Mouse (Mus musculus) E14TG2a.4 (cell line): ENCODE measurements at regions not wholly inside any gene's neighbourhood (a gene's known extent, or its start where the extent isn't known, plus 50 kb on each side); places are given as distances from the start of the nearest gene placed in this dataset.

ENCODE experiments used
- H3K27me3 ChIP-seq: 2 replicates; pipeline ENCODE4 v1.6.1; 2014; ENCODE audit warnings: low read length, control low read depth; ENCODE audit not compliant: insufficient read depth
- H3K36me3 ChIP-seq: 2 replicates; pipeline ENCODE4 v1.6.1; 2014; ENCODE audit warnings: low read length, control low read depth; ENCODE audit not compliant: insufficient read depth
- H3K4me1 ChIP-seq: replicated peaks from 2 replicates; pipeline ENCODE4 v1.6.1; 2014; ENCODE audit warnings: low read depth, low read length, control low read depth
- H3K4me3 ChIP-seq: replicated peaks from 2 replicates; pipeline ENCODE4 v1.5.1; 2014; ENCODE audit warnings: mild to moderate bottlenecking, low read length
- H3K9me3 ChIP-seq: 2 replicates; pipeline ENCODE4 v1.6.1; 2014; ENCODE audit warnings: low read length, control low read depth
- CTCF ChIP-seq: conservative IDR thresholded peaks from 2 replicates; pipeline ENCODE4 v1.5.1; 2014; ENCODE audit warnings: low read length
- NANOG ChIP-seq: IDR thresholded peaks from 2 replicates; pipeline ENCODE4 v1.6.1; 2014; ENCODE audit warnings: borderline replicate concordance, low read length, mixed read lengths
- POU5F1 ChIP-seq: IDR thresholded peaks from 2 replicates; pipeline ENCODE4 v1.6.1; 2014; ENCODE audit warnings: low read length, borderline replicate concordance

GRCm38 (mm10) chr12:93088031-93088790, 1239.3 kb upstream of the Sel1l start:
- TF ChIP-seq CTCF: no peak
- TF ChIP-seq POU5F1: no peak
- no peaks in the 10 kb centered on the region for H3K9me3 ChIP-seq
- no peaks in the 10 kb centered on the region for H3K36me3 ChIP-seq
- no peaks in the 10 kb centered on the region for H3K27me3 ChIP-seq
- no peak overlapping the region for H3K4me3 ChIP-seq
- H3K4me1 ChIP-seq: no peaks in the 10 kb centered on the region

- no peak for TF ChIP-seq CTCF
- Histone ChIP-seq H3K4me1 (no peaks in the 10 kb centered on the region), H3K36me3 (no peaks in the 10 kb centered on the region), H3K27me3 (no peaks in the 10 kb centered on the region), H3K9me3 (peaks cover 19% of the 10 kb centered on the region), H3K4me3 (no peak overlapping the region)
Observed at GRCm38 (mm10) chr12:93063864-93064263, 1214.9 kb upstream of the Sel1l start.

- no peaks in the 10 kb centered on the region for H3K9me3 ChIP-seq
- H3K4me1 ChIP-seq: no peaks in the 10 kb centered on the region
- no peaks in the 10 kb centered on the region for H3K27me3 ChIP-seq
- no peaks in the 10 kb centered on the region for H3K36me3 ChIP-seq
- no peak overlapping the region for H3K4me3 ChIP-seq
- TF ChIP-seq NANOG (no peak), POU5F1 (no peak), CTCF (no peak)
Observed at GRCm38 (mm10) chr12:93019633-93020032, 1170.7 kb upstream of the Sel1l start.

GRCm38 (mm10) chr12:93011583-93011982, 1162.6 kb upstream of the Sel1l start:
- Histone ChIP-seq H3K36me3 (no peaks in the 10 kb centered on the region), H3K27me3 (no peaks in the 10 kb centered on the region), H3K9me3 (no peaks in the 10 kb centered on the region), H3K4me3 (no peak overlapping the region), H3K4me1 (no peaks in the 10 kb centered on the region)
- TF ChIP-seq CTCF (no peak), NANOG (no peak)

- TF ChIP-seq POU5F1 (no peak), CTCF (no peak; the same call in 1 of the 2 replicates), NANOG (no peak)
- H3K36me3 ChIP-seq: no peaks in the 10 kb centered on the region
- H3K4me1 ChIP-seq: no peaks in the 10 kb centered on the region
- no peak overlapping the region for H3K4me3 ChIP-seq
- H3K9me3 ChIP-seq: no peaks in the 10 kb centered on the region
- no peaks in the 10 kb centered on the region for H3K27me3 ChIP-seq
Observed at GRCm38 (mm10) chr12:93006844-93007365, 1157.9 kb upstream of the Sel1l start.

- Histone ChIP-seq H3K36me3 (no peaks in the 10 kb centered on the region), H3K4me1 (no peaks in the 10 kb centered on the region), H3K27me3 (no peaks in the 10 kb centered on the region), H3K9me3 (no peaks in the 10 kb centered on the region), H3K4me3 (no peak overlapping the region)
- TF ChIP-seq NANOG (no peak), CTCF (no peak), POU5F1 (no peak)
Observed at GRCm38 (mm10) chr12:93003125-93003524, 1154.2 kb upstream of the Sel1l start.

- no peaks in the 10 kb centered on the region for H3K4me1 ChIP-seq
- no peak overlapping the region for H3K4me3 ChIP-seq
- TF ChIP-seq NANOG (no peak), POU5F1 (no peak), CTCF (no peak)
- H3K36me3 ChIP-seq: no peaks in the 10 kb centered on the region
- no peaks in the 10 kb centered on the region for H3K27me3 ChIP-seq
- H3K9me3 ChIP-seq: no peaks in the 10 kb centered on the region
Observed at GRCm38 (mm10) chr12:92975698-92976097, 1126.7 kb upstream of the Sel1l start.

- H3K9me3 ChIP-seq: no peaks in the 10 kb centered on the region
- TF ChIP-seq CTCF: no peak
- no peaks in the 10 kb centered on the region for H3K36me3 ChIP-seq
- H3K4me1 ChIP-seq: no peaks in the 10 kb centered on the region
- H3K27me3 ChIP-seq: no peaks in the 10 kb centered on the region
- H3K4me3 ChIP-seq: no peak overlapping the region
Observed at GRCm38 (mm10) chr12:92944352-92944751, 1095.4 kb upstream of the Sel1l start.

- no peak for TF ChIP-seq NANOG
- no peak for TF ChIP-seq CTCF
- no peak for TF ChIP-seq POU5F1
- H3K4me1 ChIP-seq: no peaks in the 10 kb centered on the region
- H3K9me3 ChIP-seq: no peaks in the 10 kb centered on the region
- no peaks in the 10 kb centered on the region for H3K27me3 ChIP-seq
- no peaks in the 10 kb centered on the region for H3K36me3 ChIP-seq
- no peak overlapping the region for H3K4me3 ChIP-seq
Observed at GRCm38 (mm10) chr12:92927591-92927990, 1078.6 kb upstream of the Sel1l start.
